Mouse (Mus musculus) kidney, embryonic 16.5 days (tissue): ENCODE results near the gene Slc38a7. TPM values are rescaled to one million over a fixed set of nuclear protein-coding genes. Genes with fewer than 3 reads are reported as not detected.
"Not testable (repeated sequence)": the region's sequence is repeated elsewhere in the genome, so short reads cannot be mapped to it uniquely, and the experiment has no call there.

Experiments used
- ATAC-seq: fragments of 200-750 bp; cut with Nextera tagmentation; 2 replicates; pipeline ENCODE4 v1.8.0; 2017; ENCODE audit warnings: moderate TSS enrichment; ENCODE audit not compliant: low FRiP score, low TSS enrichment
- H3K27ac ChIP-seq: fragments of 300-500 bp; sonication (generic); 2 replicates; pipeline ENCODE4 v1.5.1; 2014; ENCODE audit warnings: low read length
- H3K27me3 ChIP-seq: fragments of 300-500 bp; sonication (generic); 2 replicates; pipeline ENCODE4 v1.6.1; 2014; ENCODE audit warnings: low read length, control low read depth, mixed read lengths; ENCODE audit not compliant: insufficient read depth
- H3K36me3 ChIP-seq: fragments of 300-500 bp; sonication (generic); 2 replicates; pipeline ENCODE4 v1.6.1; 2014; ENCODE audit warnings: low read length, control low read depth, mixed read lengths; ENCODE audit not compliant: insufficient read depth
- H3K4me1 ChIP-seq: fragments of 300-500 bp; sonication (generic); 2 replicates; pipeline ENCODE4 v1.6.1; 2014; ENCODE audit warnings: low read length, control low read depth, mixed read lengths; ENCODE audit not compliant: insufficient read depth
- H3K4me2 ChIP-seq: fragments of 300-500 bp; sonication (generic); replicated peaks from 2 replicates; pipeline ENCODE4 v1.6.1; 2014; ENCODE audit warnings: low read depth, low read length
- H3K4me3 ChIP-seq: fragments of 300-500 bp; sonication (generic); 2 replicates; pipeline ENCODE4 v1.5.1; 2014; ENCODE audit warnings: mild to moderate bottlenecking, low read length
- H3K9ac ChIP-seq: fragments of 300-500 bp; sonication (generic); replicated peaks from 2 replicates; pipeline ENCODE4 v1.6.1; 2014; ENCODE audit warnings: low read length
- H3K9me3 ChIP-seq: fragments of 300-500 bp; sonication (generic); 2 replicates; pipeline ENCODE4 v1.6.1; 2016; ENCODE audit warnings: low read length, control low read depth
- WGBS: fragments of 180-500 bp; shearing (Covaris S2); extraction: QIAGEN DNeasy Blood & Tissue Kit; methylation state at CpG from one replicate; pipeline ENCODE4 v1.1.7; 2014; 5-methylcytosine and 5-hydroxymethylcytosine counted together
- polyA plus RNA-seq: library from polyadenylated mRNA; unstranded; fragments of >200 nt; fragmentation: Nextera tagmentation; extraction: Ambion mirVana; gene quantifications from 2 replicates; pipeline ENCODE4 v1.2.1, GENCODE M21; 2015

The Slc38a7 gene
- polyA plus RNA-seq, 1 experiment from 2014 or later, result 19.7 TPM

DNA sequence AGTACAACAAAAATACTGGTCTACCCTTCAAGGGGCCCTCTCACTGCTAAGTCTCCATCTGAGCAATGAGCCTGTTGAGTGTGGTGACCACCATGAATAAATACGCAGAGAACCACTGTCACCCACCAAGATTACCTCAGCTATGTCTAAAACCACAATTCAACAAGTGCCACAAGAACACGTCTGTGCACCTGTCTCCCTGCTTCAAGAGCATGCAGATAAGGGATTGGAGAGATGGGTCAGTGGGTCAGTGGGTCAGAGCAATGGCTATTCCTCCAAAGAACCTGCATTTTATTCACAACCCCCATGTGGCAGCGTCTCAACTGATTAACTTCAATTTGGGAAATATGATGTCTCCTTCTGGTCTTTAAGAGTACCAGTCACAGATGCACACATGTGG is 53.0 kb downstream of the Slc38a7 start:
- Histone ChIP-seq H3K4me3 (no peak overlapping the region), H3K9me3 (no peaks in the 10 kb centered on the region), H3K27me3 (no peaks in the 10 kb centered on the region), H3K9ac (no peak overlapping the region), H3K4me2 (no peak overlapping the region), H3K27ac (no peak overlapping the region), H3K4me1 (peaks cover 12% of the 10 kb centered on the region), H3K36me3 (peaks cover 12% of the 10 kb centered on the region; the same call in 1 of the 2 replicates)
- WGBS, result 93% methylated on average over 3 of the region's 3 CpGs
- ATAC-seq, result no peak

DNA sequence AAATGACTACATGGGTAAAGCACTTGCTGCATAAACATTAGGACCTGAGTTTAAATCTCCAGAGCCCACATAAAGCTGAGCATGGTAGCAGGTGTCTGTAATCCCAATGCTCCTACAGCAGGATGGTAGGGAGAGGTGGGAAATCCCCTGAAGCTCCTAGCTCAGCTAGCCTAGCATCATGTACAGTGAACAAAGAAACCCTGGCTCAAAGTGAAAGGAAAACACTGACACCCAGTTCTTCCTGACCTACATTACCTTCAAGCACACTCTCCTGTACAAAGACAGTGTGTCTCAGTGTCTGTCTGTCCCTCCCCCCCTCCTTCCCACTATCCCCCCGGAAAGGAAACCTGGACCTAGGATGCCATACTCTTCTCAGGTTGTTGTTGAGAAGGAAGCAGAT is 53.4 kb downstream of the Slc38a7 start:
- Histone ChIP-seq H3K27ac (no peak overlapping the region), H3K4me3 (no peak overlapping the region), H3K9me3 (no peaks in the 10 kb centered on the region), H3K9ac (no peak overlapping the region), H3K27me3 (no peaks in the 10 kb centered on the region), H3K36me3 (peaks cover 12% of the 10 kb centered on the region; the same call in 1 of the 2 replicates), H3K4me2 (no peak overlapping the region), H3K4me1 (peaks cover 8% of the 10 kb centered on the region)
- ATAC-seq, result no peak
- WGBS, result 79% methylated on average over 1 of the region's 1 CpGs

DNA sequence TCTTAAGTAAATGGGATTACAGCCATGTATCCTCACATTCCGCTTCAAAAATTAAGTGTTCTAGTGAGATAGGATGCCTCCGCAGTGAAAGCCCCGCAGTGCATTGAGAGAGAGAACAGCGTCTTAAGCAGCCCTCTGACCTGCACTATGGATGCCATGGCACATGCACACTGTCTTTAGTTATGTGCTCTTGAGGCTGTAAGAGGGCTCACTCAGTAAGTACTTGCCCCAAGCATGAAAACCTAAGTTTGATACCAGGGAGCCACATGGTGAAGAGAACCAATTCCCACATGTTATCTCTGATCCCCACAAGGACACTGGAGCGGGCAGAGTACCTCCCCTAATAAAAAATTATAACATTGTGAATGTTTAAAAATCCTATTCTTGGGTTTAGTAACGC is 54.2 kb downstream of the Slc38a7 start:
- 92% methylated on average over 6 of the region's 6 CpGs for WGBS
- H3K4me3 ChIP-seq, result no peak overlapping the region
- H3K4me1 ChIP-seq, result 0 out of 2 replicates have a peak, but pooled peaks cover 4% of the 10 kb centered on the region
- no peak for ATAC-seq
- no peaks in the 10 kb centered on the region for H3K9me3 ChIP-seq
- H3K4me2 ChIP-seq, result no peak overlapping the region
- no peak overlapping the region for H3K27ac ChIP-seq
- H3K9ac ChIP-seq, result no peak overlapping the region
- no peaks in the 10 kb centered on the region for H3K27me3 ChIP-seq
- H3K36me3 ChIP-seq, result 0 out of 2 replicates have a peak, but pooled peaks cover 12% of the 10 kb centered on the region

DNA sequence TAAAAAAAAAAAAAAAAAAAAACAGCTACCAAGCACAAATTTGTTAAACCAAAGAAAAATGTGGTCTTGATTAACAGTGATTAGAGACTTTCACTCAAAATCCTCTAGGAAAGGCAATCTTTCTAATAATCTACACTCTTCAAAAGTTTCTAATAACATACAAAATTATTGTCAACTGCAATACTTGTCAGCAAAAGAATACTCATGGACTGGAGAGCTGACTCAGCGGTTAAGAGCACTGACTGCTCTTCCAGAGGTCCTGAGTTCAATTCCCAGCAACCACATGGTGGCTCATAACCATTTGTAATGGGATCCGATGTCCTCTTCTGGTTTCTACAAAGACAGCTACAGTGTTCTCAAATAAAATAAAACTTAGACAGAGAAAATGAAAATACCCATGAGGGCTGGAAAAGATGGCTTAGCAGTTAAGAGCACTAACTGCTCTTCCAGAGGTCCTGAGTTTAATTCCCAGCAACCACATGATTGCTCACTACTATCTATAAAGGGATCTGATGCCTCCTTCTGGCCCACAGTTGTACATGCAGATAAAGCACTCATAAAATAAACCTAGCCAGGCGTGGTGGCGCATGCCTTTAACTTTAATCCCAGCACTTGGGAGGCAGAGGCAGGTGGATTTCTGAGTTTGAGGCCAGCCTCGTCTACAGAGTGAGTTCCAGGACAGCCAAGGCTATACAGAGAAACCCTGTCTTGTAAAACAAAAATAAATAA is 57.8 kb downstream of the Slc38a7 start:
- not testable (repeated sequence) for H3K4me2 ChIP-seq, H3K9me3 ChIP-seq, ATAC-seq, H3K4me1 ChIP-seq, H3K27me3 ChIP-seq, H3K4me3 ChIP-seq, H3K9ac ChIP-seq, H3K36me3 ChIP-seq, H3K27ac ChIP-seq
- 96% methylated on average over 5 of the region's 5 CpGs for WGBS

Other genes starting within 250 kb of the Slc38a7 start
- gene Gins3, start 220.1 kb downstream of the Slc38a7 start, polyA plus RNA-seq, result 20.8 and 21.6 TPM in 2 replicates
- 20.1 and 23.7 TPM in 2 replicates for gene Ndrg4, start 176.6 kb downstream of the Slc38a7 start, polyA plus RNA-seq
- gene Setd6, start 137.7 kb downstream of the Slc38a7 start, polyA plus RNA-seq, result 21.3 and 22.7 TPM in 2 replicates
- gene Cnot1, start 46.1 kb downstream of the Slc38a7 start, polyA plus RNA-seq, result 76.6 and 89.6 TPM in 2 replicates
- gene Sap18b, start 28.2 kb downstream of the Slc38a7 start, polyA plus RNA-seq, result 303 and 308 TPM in 2 replicates
- gene Got2, start 35.0 kb upstream of the Slc38a7 start, polyA plus RNA-seq, result 286 and 293 TPM in 2 replicates